Mouse (Mus musculus) left cerebral cortex, adult 9 months (tissue): ENCODE measurements around the gene Cstf3.

ENCODE experiments used
- DNase-seq, 2 experiments: peaks; one replicate each; pipeline ENCODE4 v3.0.0; 2022; ENCODE audit warnings: low spot score in 2 of 2

The Cstf3 gene

GRCm38 (mm10) chr2:104711585-104712485, 121.5 kb downstream of the Cstf3 start, which contains the start of gene Tcp11l1:
Gene Tcp11l1, minus strand, starts transcription at chr2:104712169.
- peak; percentile 25 to 77 for DNase-seq

- DNase-seq, result no peak
Measured at GRCm38 (mm10) chr2:104712486-104712809, 122.1 kb downstream of the Cstf3 start.

GRCm38 (mm10) chr2:104714254-104714691, 124.0 kb downstream of the Cstf3 start:
- no peak for DNase-seq
